Mouse (Mus musculus) kidney, embryonic 15.5 days (tissue): ENCODE measurements at regions not wholly inside any gene's neighbourhood (a gene's known extent, or its start where the extent isn't known, plus 50 kb on each side); places are given as distances from the start of the nearest gene placed in this dataset.
"Not testable (repeated sequence)": the region's sequence is repeated elsewhere in the genome, so short reads cannot be mapped to it uniquely, and the experiment has no call there.

ENCODE experiments used
- ATAC-seq: fragments of 200-750 bp; cut with Nextera tagmentation; replicated peaks from 2 replicates; pipeline ENCODE4 v1.8.0; 2017; ENCODE audit warnings: moderate TSS enrichment; ENCODE audit not compliant: low FRiP score
- H3K27ac ChIP-seq: fragments of 300-500 bp; sonication (generic); 2 replicates; pipeline ENCODE4 v1.5.1; 2015; ENCODE audit warnings: mild to moderate bottlenecking, inconsistent platforms
- H3K27me3 ChIP-seq: fragments of 300-500 bp; sonication (generic); 2 replicates; pipeline ENCODE4 v1.6.1; 2015; ENCODE audit warnings: inconsistent platforms
- H3K36me3 ChIP-seq: fragments of 300-500 bp; sonication (generic); 2 replicates; pipeline ENCODE4 v1.6.1; 2015; ENCODE audit warnings: inconsistent platforms
- H3K4me1 ChIP-seq: fragments of 300-500 bp; sonication (generic); 2 replicates; pipeline ENCODE4 v1.6.1; 2015; ENCODE audit warnings: inconsistent platforms
- H3K4me2 ChIP-seq: fragments of 300-500 bp; sonication (generic); 2 replicates; pipeline ENCODE4 v1.6.1; 2015; ENCODE audit warnings: moderate library complexity, mild to moderate bottlenecking, inconsistent platforms
- H3K4me3 ChIP-seq: fragments of 300-500 bp; sonication (generic); replicated peaks from 2 replicates; pipeline ENCODE4 v1.5.1; 2015; ENCODE audit warnings: mild to moderate bottlenecking, inconsistent platforms
- H3K9ac ChIP-seq: fragments of 300-500 bp; sonication (generic); 2 replicates; pipeline ENCODE4 v1.6.1; 2015; ENCODE audit warnings: mild to moderate bottlenecking, inconsistent platforms
- H3K9me3 ChIP-seq: fragments of 300-500 bp; sonication (generic); replicated peaks from 2 replicates; pipeline ENCODE4 v1.6.1; 2016; ENCODE audit warnings: inconsistent platforms
- WGBS: fragments of 180-500 bp; shearing (Covaris S2); methylation state at CpG from one replicate; pipeline ENCODE4 v1.1.7; 2015; ENCODE audit warnings: mixed read lengths; 5-methylcytosine and 5-hydroxymethylcytosine counted together

DNA sequence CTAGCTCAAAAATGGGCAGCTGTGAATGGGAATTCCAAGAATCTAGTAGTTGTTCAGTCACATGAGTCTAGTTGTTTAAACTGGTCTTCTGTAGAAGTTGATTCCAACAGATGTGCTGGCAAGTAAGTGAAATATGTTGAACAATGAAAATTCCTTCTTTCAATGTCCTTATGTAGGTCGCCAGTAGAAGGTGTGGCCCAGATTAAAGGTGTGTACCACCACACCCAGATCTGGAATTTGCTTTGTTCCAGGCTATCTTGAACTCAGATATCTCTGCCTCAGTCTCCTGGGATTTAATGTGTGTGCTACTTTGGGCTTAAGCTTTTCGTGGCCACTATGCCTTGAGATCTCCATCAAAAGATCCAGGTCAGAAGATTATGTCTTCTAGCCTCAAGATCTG is 279.7 kb upstream of the Slc10a2 start:
- no peak overlapping the region for H3K27ac ChIP-seq
- H3K36me3 ChIP-seq: no peaks in the 10 kb centered on the region
- no peaks in the 10 kb centered on the region for H3K9me3 ChIP-seq
- no peak for ATAC-seq
- H3K4me1 ChIP-seq: no peaks in the 10 kb centered on the region
- no peak overlapping the region for H3K4me3 ChIP-seq
- 78% methylated on average over 2 of the region's 2 CpGs for WGBS
- H3K4me2 ChIP-seq: no peak overlapping the region
- H3K27me3 ChIP-seq: no peaks in the 10 kb centered on the region
- no peak overlapping the region for H3K9ac ChIP-seq

GRCm38 (mm10) chr8:5378001-5378400 is 272.9 kb upstream of the Slc10a2 start:
- ATAC-seq: no peak
- H3K4me1 ChIP-seq: no peaks in the 10 kb centered on the region
- H3K36me3 ChIP-seq: no peaks in the 10 kb centered on the region
- no peaks in the 10 kb centered on the region for H3K9me3 ChIP-seq
- no peak overlapping the region for H3K27ac ChIP-seq
- no peak overlapping the region for H3K4me2 ChIP-seq
- WGBS: 94% methylated on average over 1 of the region's 1 CpGs
- H3K9ac ChIP-seq: no peak overlapping the region
- H3K4me3 ChIP-seq: no peak overlapping the region
- no peaks in the 10 kb centered on the region for H3K27me3 ChIP-seq

DNA sequence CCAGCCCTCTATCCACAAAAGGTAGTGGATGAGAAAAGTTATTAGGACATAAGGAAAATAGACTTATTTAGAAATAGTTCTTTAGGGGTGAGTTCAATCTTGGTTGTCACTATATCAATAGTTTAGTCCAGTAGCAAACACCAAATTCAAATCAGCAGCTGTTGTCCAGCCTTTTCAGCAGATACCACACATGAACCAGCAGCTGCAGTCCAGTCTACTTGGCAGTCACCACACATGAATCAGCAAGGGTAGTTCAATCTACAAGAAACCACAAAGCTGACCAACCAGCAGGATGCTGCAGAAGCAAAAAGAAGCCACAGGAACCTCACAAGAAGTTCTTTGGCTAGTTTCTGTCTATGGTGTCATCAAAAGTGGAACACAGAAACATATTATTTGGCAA is 234.8 kb upstream of the Slc10a2 start:
- Histone ChIP-seq H3K36me3 (no peaks in the 10 kb centered on the region), H3K9me3 (no peaks in the 10 kb centered on the region), H3K4me3 (no peak overlapping the region), H3K27ac (no peak overlapping the region), H3K9ac (no peak overlapping the region), H3K4me1 (no peaks in the 10 kb centered on the region), H3K27me3 (no peaks in the 10 kb centered on the region), H3K4me2 (no peak overlapping the region)
- ATAC-seq: no peak

DNA sequence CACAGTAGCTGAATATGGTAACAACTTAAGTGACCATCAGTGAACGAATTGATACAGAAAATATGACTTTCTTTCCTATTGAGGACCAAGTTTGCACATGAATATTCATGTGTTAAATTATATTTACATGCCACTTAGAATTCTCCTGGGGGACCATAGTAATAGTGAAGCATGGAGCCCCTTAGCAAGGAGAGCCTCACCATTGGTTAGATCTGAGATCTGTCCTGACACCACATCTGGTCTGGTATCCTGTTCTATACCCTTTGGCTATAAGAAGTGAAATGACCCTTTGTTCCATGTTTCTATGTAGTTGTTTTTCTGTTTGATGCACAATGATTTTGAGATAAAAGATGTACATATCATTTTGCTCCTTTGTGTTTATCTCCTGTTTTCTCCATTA is 209.4 kb upstream of the Slc10a2 start:
- no peak for ATAC-seq
- Histone ChIP-seq H3K27ac (no peak overlapping the region), H3K4me2 (no peak overlapping the region), H3K9ac (no peak overlapping the region), H3K36me3 (no peaks in the 10 kb centered on the region), H3K27me3 (no peaks in the 10 kb centered on the region), H3K4me1 (no peaks in the 10 kb centered on the region), H3K9me3 (no peaks in the 10 kb centered on the region), H3K4me3 (no peak overlapping the region)
- 80% methylated on average over 1 of the region's 1 CpGs for WGBS

- no peaks in the 10 kb centered on the region for H3K27me3 ChIP-seq
- H3K9ac ChIP-seq: no peak overlapping the region
- no peaks in the 10 kb centered on the region for H3K36me3 ChIP-seq
- H3K4me1 ChIP-seq: no peaks in the 10 kb centered on the region
- no peak overlapping the region for H3K4me2 ChIP-seq
- no peaks in the 10 kb centered on the region for H3K9me3 ChIP-seq
- no peak overlapping the region for H3K27ac ChIP-seq
- no peak for ATAC-seq
- H3K4me3 ChIP-seq: no peak overlapping the region
Measured at GRCm38 (mm10) chr8:5299982-5300381, 194.8 kb upstream of the Slc10a2 start.

DNA sequence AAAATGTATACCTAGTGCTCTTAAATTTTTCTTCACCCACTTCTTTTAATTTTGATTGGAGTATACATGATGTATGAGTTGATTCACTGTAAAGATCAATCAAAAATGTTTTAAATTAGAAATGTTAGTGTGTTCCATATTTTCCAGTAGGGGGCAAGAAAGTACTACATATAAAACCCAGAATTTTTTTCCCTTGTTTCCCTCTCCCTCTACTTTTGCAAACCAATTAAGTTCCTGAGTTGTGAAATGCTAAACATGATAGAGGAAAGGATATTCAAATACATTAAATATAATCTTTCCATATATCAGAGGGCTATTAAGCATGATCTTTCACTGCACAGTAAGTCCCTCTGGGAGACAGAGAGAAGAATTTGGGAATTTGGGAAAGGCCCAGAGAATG is 192.0 kb upstream of the Slc10a2 start:
- no peaks in the 10 kb centered on the region for H3K4me1 ChIP-seq
- H3K27ac ChIP-seq: no peak overlapping the region
- no peak overlapping the region for H3K4me3 ChIP-seq
- H3K9ac ChIP-seq: no peak overlapping the region
- no peaks in the 10 kb centered on the region for H3K9me3 ChIP-seq
- H3K36me3 ChIP-seq: no peaks in the 10 kb centered on the region
- ATAC-seq: no peak
- no peaks in the 10 kb centered on the region for H3K27me3 ChIP-seq
- no peak overlapping the region for H3K4me2 ChIP-seq

DNA sequence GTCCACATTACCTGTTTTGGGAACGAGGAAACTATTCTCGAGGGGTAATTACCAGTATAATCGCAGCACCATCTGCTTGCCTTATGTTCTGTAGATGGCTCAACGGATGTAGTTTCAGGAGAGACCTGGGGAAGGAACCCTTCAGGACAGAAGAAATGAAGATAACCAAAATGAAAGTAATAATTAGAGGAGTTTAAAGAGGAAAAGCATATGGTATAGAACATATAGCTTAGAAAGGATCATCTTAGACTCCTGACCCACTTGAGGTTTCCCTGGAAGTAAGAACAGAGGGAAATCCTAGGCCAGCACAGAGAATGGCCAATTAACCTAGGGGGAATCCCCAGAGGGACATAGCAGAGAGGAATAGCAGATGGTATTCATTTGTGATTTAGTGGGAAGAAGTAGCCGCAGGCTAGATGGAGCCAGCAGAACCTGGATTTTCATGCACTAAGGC is 180.6 kb upstream of the Slc10a2 start:
- no peak for ATAC-seq
- no peak overlapping the region for H3K9ac ChIP-seq
- no peak overlapping the region for H3K27ac ChIP-seq
- H3K4me1 ChIP-seq: no peaks in the 10 kb centered on the region
- no peaks in the 10 kb centered on the region for H3K9me3 ChIP-seq
- no peaks in the 10 kb centered on the region for H3K36me3 ChIP-seq
- H3K4me3 ChIP-seq: no peak overlapping the region
- 78% methylated on average over 5 of the region's 5 CpGs for WGBS
- H3K27me3 ChIP-seq: no peaks in the 10 kb centered on the region
- no peak overlapping the region for H3K4me2 ChIP-seq

DNA sequence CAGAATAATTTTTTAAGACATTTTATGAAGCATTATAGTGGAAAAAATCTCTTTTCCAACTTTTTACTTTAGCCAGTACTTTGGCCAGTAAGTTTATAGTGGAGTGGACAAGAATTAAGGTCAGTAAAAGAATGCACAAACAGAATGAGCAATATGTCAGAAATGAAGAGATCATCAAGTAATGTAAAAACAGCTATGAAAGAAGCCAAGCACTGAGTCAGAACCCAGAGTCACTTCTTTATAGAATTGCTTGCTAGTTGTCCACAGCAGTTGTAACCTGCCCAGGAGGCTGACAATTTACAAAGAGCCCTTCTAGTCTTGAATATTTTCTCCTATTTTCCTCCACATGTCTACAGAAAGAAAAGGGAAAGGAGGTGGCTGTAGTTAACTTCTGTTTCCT is 178.6 kb upstream of the Slc10a2 start:
- no peak for ATAC-seq
- H3K27me3 ChIP-seq: no peaks in the 10 kb centered on the region
- H3K4me2 ChIP-seq: no peak overlapping the region
- H3K27ac ChIP-seq: no peak overlapping the region
- H3K4me1 ChIP-seq: no peaks in the 10 kb centered on the region
- H3K9me3 ChIP-seq: no peaks in the 10 kb centered on the region
- H3K4me3 ChIP-seq: no peak overlapping the region
- H3K36me3 ChIP-seq: no peaks in the 10 kb centered on the region
- H3K9ac ChIP-seq: no peak overlapping the region

GRCm38 (mm10) chr8:5262316-5262715 is 157.2 kb upstream of the Slc10a2 start:
- H3K9ac ChIP-seq: no peak overlapping the region
- H3K27ac ChIP-seq: no peak overlapping the region
- H3K4me1 ChIP-seq: no peaks in the 10 kb centered on the region
- H3K4me3 ChIP-seq: no peak overlapping the region
- no peak overlapping the region for H3K4me2 ChIP-seq
- H3K36me3 ChIP-seq: no peaks in the 10 kb centered on the region
- whole genome bisulfite sequencing: 50% methylated on average over 1 of the region's 1 CpGs
- H3K27me3 ChIP-seq: no peaks in the 10 kb centered on the region
- no peaks in the 10 kb centered on the region for H3K9me3 ChIP-seq
- ATAC-seq: no peak

DNA sequence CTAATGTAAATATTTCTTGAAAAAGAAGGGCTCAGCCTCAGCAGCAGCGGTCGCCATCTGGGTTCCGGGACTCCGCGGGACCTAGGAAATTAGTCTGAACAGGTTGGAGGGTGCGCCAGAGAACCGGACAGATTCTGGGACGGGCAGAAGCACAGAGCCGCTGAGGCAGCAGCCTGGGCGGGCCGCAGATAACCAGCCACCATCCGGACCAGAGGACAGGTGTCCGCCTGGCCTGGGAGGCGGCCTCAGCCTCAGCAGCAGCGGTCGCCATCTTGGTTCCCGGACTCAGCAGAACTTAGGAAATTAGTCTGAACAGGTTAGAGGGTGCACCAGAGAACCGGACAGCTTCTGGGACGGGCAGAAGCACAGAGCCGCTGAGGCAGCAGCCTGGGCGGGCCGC is 136.7 kb upstream of the Slc10a2 start:
- H3K4me2 ChIP-seq, H3K27ac ChIP-seq, H3K27me3 ChIP-seq, H3K9ac ChIP-seq, ATAC-seq, H3K9me3 ChIP-seq, H3K4me3 ChIP-seq, H3K36me3 ChIP-seq, H3K4me1 ChIP-seq: not testable (repeated sequence)
- WGBS: 96% methylated on average over 22 of the region's 22 CpGs
